Mouse (Mus musculus) cortical plate, adult 2 months (tissue): Measurements from ENCODE around the gene Rtn4ip1.

Experiments
- CTCF ChIP-seq: fragments of 200-500 bp; IDR thresholded peaks from 2 replicates; pipeline ENCODE4 v1.5.1; 2011; ENCODE audit warnings: mild to moderate bottlenecking, control low read depth, low read length; ENCODE audit not compliant: insufficient read depth; ENCODE audit errors: extremely low read depth
- POLR2A ChIP-seq: fragments of 200-500 bp; IDR thresholded peaks from 2 replicates; pipeline ENCODE4 v1.6.1; 2011; ENCODE audit warnings: mild to moderate bottlenecking, low read length, control low read depth; ENCODE audit not compliant: insufficient read depth; ENCODE audit errors: extremely low read depth

- no peak for TF ChIP-seq CTCF
- TF ChIP-seq POLR2A, result no peak
Observed at GRCm38 (mm10) chr10:43928596-43928995, 27.0 kb downstream of the Rtn4ip1 start.
